Mouse (Mus musculus) kidney, adult 2 months (tissue): ENCODE results near the gene Gpd1.

ENCODE experiments used
- CTCF ChIP-seq: fragments of 200-500 bp; conservative IDR thresholded peaks from 2 replicates; pipeline ENCODE4 v1.5.1; 2011; ENCODE audit warnings: low read depth, mild to moderate bottlenecking, control low read depth, low read length, moderate library complexity, mixed read lengths; ENCODE audit not compliant: insufficient read depth, insufficient read length
- POLR2A ChIP-seq: fragments of 200-500 bp; IDR thresholded peaks from one replicate; pipeline ENCODE4 v1.6.1; 2011; ENCODE audit warnings: low read depth, low read length, control low read depth

GRCm38 (mm10) chr15:99704881-99705280, 12.4 kb upstream of the Gpd1 start:
- no peak for TF ChIP-seq CTCF
- no peak for TF ChIP-seq POLR2A
